Mouse (Mus musculus): ENCODE measurements around the gene Cyba.
A peak's percentile ranks its signal among the peaks of the same experiment; 100 is the strongest.

The Cyba gene

DNA sequence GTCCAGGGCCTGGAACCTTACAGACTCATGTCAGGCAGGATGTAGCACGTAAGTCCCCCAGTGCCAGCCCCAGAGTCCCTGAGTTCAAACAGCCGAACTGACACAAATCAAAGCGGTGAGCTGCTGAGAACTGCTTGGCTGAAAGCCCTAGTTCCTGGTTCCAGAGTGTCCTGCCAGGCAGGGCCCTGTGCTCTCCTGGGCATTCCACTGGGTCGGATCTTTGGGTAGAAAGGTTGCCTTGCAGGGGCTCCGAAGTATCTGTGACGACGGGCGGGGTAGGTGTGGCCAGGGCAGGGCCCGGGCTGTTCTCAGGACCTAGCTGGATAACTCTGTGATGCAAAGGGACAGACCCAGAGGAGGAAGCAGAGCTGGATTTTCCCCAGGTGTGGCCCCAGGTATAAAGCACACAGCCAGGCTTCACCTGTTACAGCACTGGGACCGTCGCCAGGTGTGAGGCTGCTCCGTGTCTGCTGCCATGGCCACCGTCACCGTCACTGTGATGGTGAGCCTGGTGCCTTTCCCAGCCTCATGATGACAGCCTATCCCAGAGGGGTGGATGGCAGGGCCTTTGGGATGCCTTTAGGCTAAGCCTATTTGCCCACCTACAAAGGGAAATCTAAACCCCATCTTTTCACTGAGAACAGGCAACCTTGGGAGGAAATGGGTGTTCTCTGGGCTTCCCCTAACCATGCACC is 11.2 kb downstream of the Cyba start, which contains the start of gene Il17c:
Il17c (plus strand) TSS at position 645 of the 695 bp plus-strand sequence.
- DNase-seq = no peak

DNA sequence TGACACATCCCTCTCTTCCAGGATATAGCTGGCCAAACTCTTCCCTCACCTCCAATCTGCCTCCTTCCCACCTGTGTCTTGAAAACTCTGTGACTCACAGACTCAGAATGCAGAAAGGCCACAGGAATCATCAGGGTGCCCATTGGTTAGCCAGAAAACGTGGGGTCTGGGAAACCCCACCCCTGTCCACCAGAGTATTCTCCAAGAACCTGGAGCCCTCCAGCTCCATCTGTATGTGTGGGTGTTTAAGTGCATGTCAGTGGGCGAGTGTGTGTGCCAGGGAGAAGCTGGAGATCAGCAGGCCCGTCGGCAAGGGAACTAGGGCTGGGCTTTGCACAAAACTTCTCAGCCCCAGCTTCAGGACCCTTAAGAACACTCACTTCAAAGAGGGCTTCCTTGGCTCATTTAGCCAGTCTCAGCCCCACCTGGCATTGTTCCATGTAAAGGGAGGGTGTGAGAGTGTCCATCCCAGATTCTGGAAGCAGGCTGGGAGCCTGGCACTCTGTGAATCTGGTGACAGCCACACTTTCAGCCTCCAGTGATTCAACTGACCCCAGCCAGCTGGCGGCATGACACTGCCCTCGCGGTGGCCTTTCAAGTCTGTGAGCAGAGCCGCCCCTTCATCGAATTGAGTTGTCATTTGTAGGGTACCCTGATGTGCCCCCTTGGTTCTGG is 12.7 kb downstream of the Cyba start:
- no peak for DNase-seq

DNA sequence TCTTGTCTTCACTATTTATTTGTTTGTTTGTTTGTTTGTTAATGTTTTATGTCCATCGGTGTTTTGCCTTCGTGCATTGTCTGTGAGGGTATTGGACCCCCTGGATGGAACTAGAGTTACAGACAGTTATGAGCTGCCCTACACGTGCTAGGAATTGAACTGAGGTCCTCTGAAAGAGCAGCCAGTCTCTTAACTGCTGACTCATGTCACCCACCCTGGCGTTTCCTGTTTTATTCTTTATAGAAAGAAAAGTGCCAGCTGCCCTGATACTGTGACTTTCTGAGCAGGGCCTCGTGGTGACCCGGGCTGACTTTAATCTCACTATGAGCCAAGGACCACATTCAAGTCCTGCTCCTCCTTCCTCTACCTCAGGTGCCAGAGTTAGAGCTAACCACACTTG is 17.2 kb downstream of the Cyba start:
- no peak for DNase-seq

DNA sequence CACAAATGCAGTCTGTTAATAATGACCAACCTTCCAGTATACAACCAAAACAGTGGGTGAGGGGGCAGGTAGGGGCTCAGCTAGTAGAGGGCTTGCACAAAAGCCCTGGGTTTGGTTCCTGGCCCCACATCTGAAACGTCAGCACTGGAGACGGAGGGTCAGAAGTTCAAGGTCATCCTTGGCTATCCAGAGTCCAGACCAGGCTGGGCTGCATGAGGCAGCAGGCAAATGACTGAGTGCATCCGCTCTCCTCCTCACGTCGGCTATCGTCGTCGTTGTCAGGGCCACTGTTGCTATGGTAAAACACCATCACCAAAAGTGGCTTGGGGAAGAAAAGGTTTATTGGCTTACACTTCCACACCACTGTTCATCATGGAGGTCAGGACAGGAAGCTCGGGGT is 18.4 kb downstream of the Cyba start:
- no peak for DNase-seq

DNA sequence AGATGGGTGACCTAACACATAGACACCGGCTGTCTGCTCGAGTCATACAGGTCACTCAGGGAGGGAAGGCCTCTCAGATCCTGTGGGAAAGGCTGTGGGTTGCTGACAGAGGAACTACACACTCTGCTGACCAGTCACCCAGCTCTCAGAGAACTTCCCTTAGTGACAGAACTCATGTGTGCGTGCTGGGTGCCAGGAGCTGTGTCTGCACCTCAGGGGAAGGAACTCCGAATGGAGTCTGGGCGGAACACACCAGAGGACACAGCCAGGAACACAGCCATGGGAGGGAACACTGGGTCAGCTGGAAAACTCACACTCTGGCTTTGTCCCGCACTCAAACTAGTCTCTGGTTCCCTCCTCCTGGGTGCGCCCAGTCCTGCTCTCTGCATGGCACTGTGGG is 25.1 kb downstream of the Cyba start:
- no peak for DNase-seq

DNA sequence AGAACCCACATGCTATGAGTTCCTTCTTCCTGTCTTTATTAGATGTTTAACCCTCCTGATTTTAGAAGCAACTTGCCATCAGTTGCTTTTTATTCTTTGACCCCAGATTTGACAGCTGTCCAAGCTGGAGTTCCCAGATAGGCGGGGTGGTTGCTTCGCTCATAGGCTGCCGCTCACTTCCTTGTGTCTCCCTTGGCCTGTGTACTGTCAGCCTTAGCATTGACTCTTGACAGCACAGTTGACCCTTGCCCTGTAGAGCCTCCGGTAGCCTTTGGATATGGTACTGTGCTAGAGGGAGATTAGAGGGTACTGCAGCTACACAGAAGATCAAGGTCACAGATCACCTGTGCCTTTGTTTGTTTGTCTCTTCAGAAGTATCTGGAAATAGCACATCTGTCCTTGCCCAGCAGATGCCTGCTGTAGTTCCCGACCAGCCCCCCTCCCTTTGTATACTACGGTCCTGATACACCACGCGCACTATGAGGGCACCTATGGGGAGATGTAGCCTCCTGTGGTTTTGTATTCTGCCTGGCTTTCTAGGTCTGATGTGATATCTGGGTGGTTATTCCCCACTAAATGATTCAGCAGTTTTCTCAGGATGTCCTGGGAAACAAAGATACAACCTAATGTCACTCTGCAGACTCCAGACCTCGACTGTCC is 27.5 kb downstream of the Cyba start:
- no peak for DNase-seq

DNA sequence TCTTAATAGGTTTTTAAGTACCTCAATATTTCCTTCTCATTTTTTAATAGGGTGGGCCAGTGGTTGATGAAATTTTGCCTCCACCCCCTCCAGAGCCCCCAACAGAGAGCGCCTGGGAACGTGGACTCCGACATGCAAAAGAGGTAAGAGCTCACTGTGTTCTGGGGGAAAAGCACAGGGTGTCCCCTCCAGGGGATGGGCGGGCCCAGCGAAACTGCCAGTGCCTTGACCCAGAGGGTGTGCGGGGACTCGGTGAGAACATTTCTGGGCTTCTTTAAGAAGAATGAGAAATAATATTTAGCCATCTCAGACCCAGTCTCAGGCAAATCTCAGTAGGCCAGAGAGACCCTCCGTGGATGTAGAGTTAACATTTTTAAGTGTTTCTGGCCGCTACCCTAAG is 34.5 kb downstream of the Cyba start:
- DNase-seq = no peak

DNA sequence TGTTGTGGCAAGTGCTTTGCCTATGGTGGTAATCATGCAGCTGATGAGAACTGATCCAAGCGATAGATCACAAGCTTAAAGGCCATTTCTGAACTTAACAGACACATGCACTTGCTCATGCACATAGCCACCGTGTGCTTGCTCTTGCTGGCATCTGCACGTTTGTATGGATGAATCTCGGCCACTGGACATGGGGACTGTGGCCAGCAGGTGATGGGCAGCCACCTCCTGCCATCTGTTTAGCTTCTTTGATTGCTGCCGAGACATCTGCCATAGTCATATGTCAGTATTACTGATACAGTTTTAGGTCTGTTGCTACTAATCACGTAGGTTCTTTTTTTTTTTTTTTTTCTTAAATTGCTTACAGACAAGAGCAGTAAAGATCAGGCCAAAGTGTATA is 37.4 kb downstream of the Cyba start:
- no peak for DNase-seq

DNA sequence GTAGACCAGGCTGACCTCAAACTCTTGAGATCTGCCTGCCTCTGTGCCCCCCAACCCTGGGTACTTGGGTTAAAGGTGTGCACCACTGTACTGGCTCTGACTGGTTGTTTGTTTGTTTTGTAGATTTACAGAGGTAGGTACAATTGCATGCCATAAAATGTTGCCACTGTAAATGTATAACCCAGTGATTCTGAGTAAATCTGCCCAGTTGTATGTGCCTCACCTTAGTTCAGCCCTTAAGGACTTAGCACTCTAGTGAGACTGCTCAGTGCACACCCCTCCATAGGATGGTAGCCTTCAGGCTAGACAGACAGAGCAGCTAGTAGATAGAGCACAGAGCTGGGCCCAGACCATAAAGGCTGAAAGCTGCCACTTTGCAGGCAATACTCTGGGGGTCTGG is 39.0 kb downstream of the Cyba start:
- no peak for DNase-seq

DNA sequence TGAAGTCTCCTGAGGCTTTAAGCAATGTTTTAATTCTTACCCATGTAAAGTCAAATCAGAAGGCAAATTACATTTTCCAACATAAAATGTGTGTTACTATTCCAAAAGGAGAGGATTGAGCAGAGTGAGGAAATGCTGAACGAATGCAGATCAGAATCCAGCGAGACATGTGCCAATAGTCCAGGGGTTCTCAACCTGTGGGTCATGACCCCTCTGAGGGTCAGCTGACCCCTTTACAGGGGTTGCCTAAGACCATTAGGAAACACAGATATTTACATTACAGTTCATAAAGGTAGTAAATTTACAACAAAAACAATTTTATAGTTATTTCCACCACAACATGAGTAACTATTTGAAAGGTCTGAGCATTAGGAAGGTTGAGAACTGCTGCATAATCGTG is 42.0 kb downstream of the Cyba start:
- DNase-seq = no peak

DNA sequence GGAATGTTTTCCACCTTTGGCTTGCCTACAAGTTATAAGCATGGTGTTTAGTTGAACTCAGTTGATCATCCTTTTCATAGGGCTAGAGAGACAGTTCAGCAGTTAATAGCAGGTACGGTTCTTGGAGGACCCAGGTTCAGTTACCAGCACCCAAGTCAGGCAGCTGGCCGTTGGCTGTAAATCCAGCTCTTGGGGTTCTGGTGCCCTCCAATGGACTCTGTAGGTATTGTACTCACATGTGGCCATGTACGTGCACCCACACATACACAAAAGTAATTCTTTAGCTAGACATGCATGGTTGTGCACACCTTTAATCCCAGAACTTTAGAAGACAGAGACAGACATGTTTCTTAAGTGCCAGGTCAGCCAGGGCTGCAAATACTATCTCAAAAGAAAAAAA is 43.4 kb downstream of the Cyba start:
- no peak for DNase-seq

DNA sequence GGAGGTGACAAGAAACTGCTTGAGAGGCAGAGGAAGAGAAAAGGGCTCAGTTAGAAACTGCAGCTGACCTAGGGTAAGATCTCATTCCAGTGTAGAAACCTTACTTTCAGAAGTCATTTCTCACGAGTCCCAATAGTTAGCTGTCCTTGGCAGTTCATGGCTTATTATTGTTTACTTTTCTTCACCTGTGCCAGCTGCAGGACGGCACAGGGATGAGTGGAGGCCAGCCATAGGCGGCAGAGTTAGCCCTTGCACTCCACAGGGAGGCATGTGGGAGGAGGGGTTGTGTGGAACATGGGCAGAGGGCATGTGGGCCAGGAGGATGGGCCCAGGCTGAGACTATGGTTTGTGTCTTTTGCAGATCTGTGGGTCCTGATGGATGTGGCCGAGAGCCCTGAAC is 49.7 kb downstream of the Cyba start:
- no peak for DNase-seq

DNA sequence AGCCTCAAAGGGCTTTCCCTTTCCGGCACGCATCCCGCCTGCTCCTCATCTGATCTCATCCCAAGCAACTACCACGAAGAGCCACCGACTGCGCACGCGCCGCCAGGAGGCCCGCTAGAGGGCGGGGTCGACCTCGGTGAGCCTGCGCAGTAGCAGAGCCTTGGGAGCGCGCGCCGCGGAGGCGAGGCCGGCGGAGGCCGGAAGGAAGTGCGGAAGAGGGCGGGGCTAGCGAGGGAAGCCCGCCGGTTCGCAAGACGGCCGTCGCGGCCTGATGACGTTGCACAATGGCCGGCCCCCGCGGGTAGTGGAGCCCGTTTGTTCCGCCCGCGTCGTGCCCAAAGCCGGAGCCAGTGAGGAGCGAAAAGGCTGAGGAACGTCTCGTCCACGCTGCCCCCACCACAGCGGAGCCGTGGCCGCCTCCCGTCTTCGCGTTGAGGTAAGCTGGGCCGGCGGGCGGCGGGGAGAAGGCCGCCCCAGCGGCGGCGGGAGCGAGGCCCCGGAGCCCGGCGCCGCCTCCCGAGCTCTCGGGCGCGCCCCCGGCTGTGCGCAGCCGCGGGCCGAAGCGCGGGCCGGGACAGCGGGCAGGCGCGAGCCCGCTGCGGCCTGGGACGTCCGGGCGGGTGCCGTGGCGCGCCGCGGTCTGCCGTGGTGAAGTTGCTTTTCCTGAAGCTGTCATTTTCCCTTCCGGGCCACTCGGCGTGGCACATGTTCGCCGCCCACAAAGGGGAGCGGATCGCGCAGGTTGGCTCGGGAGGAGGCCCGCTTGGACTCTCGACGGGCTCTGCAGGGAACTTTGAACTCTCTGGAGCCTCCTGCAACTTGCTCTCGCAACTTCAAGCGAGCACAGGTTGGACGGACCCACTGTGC is 56.1 kb downstream of the Cyba start, which contains the start of gene Zc3h18:
Zc3h18 (plus strand) TSS at position 245 of the 867 bp plus-strand sequence.
- peak; percentile 99 for DNase-seq

DNA sequence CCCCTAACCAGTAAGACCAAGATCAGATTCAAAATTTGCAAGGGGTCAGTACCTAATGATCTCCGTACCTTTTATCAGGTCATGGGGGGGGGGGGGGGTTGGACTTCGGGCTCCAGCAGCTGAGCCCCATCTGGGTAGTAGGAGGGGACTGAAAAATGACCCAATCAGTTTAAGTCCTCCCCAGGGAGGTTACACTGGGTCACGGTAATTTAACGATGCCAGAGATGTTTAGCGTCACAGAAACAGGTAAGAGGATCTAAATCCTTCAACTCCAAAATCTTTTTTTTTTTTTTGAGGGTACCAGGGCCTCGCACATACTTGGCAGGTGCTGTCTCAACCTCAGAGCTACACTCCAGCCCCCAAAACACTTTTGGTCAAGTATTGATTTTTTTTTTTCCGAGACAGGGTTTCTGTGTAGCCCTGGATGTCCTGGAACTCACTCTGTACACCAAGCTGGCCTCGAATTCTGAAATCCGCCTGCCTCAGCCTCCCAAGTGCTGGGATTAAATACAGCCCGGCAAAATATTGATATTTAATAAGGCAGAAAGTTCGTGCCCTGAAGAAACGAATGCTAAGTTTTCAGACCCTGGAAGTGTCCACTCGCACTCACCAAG is 56.9 kb downstream of the Cyba start:
- no peak for DNase-seq

DNA sequence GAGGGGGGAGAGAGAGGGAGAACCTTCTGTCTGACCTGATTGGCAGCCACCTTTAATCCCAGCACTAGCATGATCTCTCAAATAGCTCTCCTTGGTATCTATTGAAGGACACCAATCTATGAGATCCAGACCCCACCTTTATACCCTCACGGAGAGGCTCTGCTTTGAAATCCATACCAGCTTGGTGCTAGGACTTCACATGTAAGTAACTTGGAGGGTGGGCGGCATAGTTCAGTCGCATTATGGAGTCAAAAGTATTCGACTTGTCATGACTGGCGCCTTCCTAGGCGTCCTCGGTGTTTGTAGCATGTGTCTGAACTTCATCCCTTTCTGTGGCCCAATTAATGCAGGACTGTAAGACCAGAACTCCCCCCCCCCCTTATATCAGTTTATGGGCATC is 57.4 kb downstream of the Cyba start:
- DNase-seq = no peak

Data from lung, postnatal 36 days (tissue).